Mouse (Mus musculus) adipose tissue, adult 10 weeks (tissue): ENCODE measurements around the gene Obp2b. TPM values are rescaled to one million over a fixed set of nuclear protein-coding genes. Genes with fewer than 3 reads are reported as not detected.

Source experiments
- polyA plus RNA-seq: library from polyadenylated mRNA; stranded (reverse); fragments of 350-450 nt; fragmentation: Illumina TruSeq; extraction: RNeasy Lipid Tissue Mini Kit (QIAGEN cat#74804); gene quantifications from one replicate; pipeline ENCODE4 v1.2.3, GENCODE M21; 2014; ENCODE audit warnings: low read depth, low replicate concordance

Gene Obp2b
- 0.82 TPM for polyA plus RNA-seq

GRCm38 (mm10) chr2:25736709-25737108 is at the start of gene Obp2b:
TSS of gene Obp2b (plus strand) at chr2:25737009.

DNA sequence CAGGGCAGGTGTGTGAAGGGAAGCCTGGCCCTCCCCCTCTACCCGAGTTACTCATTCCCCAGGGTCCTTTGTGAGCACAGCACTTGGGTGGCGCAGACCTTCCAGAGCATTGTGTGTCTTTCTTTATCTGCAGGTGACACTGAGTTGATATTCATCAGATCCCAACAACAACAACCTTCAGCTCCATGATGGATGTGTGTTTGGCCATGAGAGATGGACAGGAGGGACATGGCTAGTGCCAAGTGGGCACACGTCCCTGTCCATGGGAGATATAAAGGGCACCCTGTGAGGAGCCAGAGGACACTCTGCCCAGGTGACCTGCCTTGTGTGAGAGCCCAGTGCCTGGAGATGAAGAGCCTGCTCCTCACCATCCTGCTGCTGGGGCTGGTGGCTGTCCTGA is 37.1 kb upstream of the Obp2b start, which contains the start of gene Obp2a:
Obp2a (plus strand) TSS at position 301 of the 400 bp plus-strand sequence.

DNA sequence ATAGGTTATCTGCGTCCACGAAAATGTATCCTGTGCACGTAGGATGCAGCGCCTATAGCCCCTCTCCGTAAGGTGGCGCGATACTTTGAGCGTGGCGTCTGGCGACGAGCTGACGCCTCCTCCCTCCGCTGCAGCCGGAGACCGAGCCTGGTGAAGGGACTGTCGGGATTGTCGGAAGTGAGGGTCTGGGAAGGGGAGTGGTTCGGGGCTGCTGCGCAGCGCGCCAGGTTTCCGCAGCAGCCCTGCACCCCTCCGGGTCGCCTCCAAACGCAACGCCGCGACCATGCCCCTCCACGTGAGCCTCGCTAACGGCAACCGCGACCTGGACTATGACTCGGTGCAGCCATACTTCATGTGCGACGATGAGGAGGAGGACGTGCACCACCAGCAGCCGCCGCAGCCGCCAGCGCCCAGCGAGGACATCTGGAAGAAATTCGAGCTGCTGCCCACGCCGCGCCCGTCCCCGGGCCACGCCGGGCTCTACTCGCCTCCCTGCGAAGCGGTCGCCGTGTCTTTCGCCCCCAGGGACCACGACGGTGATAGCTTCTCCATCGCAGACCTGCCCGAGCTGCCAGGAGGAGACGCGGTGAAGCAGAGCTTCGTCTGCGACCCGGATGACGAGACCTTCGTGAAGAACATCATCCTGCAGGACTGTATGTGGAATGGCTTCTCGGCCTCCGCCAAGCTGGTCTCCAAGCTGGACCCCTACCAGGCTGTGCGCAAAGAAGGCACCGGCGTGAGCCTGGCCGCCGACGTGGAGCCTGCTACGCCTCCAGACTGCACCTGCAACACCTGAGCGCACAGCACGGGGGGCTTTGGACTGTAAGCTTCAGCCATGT is 29.9 kb upstream of the Obp2b start, which contains the start of gene Bmyc:
Bmyc (plus strand) TSS at position 97 of the 839 bp plus-strand sequence.

GRCm38 (mm10) chr2:25765269-25765668 is 28.5 kb downstream of the Obp2b start, which contains the start of gene Lcn3:
TSS of gene Lcn3 (plus strand) at chr2:25765569.

GRCm38 (mm10) chr2:25776717-25777116 is 39.9 kb downstream of the Obp2b start, which contains the start of gene Lcn11:
TSS of gene Lcn11 (plus strand) at chr2:25777017.

GRCm38 (mm10) chr2:25781957-25782356 is 45.1 kb downstream of the Obp2b start, which contains the start of gene Gm13539:
TSS of gene Gm13539 (plus strand) at chr2:25782257.

Other genes starting within 250 kb of the Obp2b start
- gene Lcn12, start 243.1 kb upstream of the Obp2b start, polyA plus RNA-seq, result 383 TPM
- gene Fbxw5, start 236.3 kb upstream of the Obp2b start, polyA plus RNA-seq, result 74.6 TPM
- 7.2 TPM for gene C8g, start 235.3 kb upstream of the Obp2b start, polyA plus RNA-seq
- gene Traf2, start 190.1 kb upstream of the Obp2b start, polyA plus RNA-seq, result 15.6 TPM
- 250 TPM for gene Edf1, start 179.2 kb upstream of the Obp2b start, polyA plus RNA-seq
- 1.1 TPM for gene Mamdc4, start 162.2 kb upstream of the Obp2b start, polyA plus RNA-seq
- gene Phpt1, start 161.8 kb upstream of the Obp2b start, polyA plus RNA-seq, result 65.3 TPM
- 1.7 TPM for gene Ajm1, start 155.3 kb upstream of the Obp2b start, polyA plus RNA-seq
- gene Rabl6, start 128.5 kb upstream of the Obp2b start, polyA plus RNA-seq, result 69.7 TPM
- gene Ccdc183, start 119.3 kb upstream of the Obp2b start, polyA plus RNA-seq, result 7.2 TPM
- 48.8 TPM for gene Tmem141, start 115.0 kb upstream of the Obp2b start, polyA plus RNA-seq
- 41.5 TPM for gene Fcna, start 109.0 kb upstream of the Obp2b start, polyA plus RNA-seq
- 6,740 TPM for gene Lcn8, start 83.9 kb upstream of the Obp2b start, polyA plus RNA-seq
- gene Lcn5, start 79.1 kb upstream of the Obp2b start, polyA plus RNA-seq, result 8,551 TPM
- 653 TPM for gene Lcn6, start 60.2 kb upstream of the Obp2b start, polyA plus RNA-seq
- 827 TPM for gene Lcn10, start 54.3 kb upstream of the Obp2b start, polyA plus RNA-seq
- 28.7 TPM for gene Obp2a, start 37.0 kb upstream of the Obp2b start, polyA plus RNA-seq
- gene Bmyc, start 30.3 kb upstream of the Obp2b start, polyA plus RNA-seq, result 235 TPM
- not detected for gene Lcn3, start 28.6 kb downstream of the Obp2b start, polyA plus RNA-seq
- not detected for gene Lcn11, start 40.0 kb downstream of the Obp2b start, polyA plus RNA-seq
- not detected for gene Gm13539, start 45.2 kb downstream of the Obp2b start, polyA plus RNA-seq
- 1.5 TPM for gene Glt6d1, start 78.8 kb downstream of the Obp2b start, polyA plus RNA-seq
- gene Lcn9, start 86.1 kb downstream of the Obp2b start, polyA plus RNA-seq, result 3,717 TPM
- 0.32 TPM for gene Sohlh1, start 110.2 kb downstream of the Obp2b start, polyA plus RNA-seq
- 15.6 TPM for gene Kcnt1, start 126.7 kb downstream of the Obp2b start, polyA plus RNA-seq
- 14.4 TPM for gene Camsap1, start 246.3 kb downstream of the Obp2b start, polyA plus RNA-seq